Mouse (Mus musculus) kidney, embryonic 14.5 days (tissue): ENCODE measurements around the gene Nox3. TPM values are rescaled to one million over a fixed set of nuclear protein-coding genes. Genes with fewer than 3 reads are reported as not detected.
A peak's percentile ranks its signal among the peaks of the same experiment; 100 is the strongest.

Experiments used
- ATAC-seq: fragments of 200-750 bp; cut with Nextera tagmentation; 2 replicates; pipeline ENCODE4 v1.8.0; 2017; ENCODE audit warnings: moderate number of reproducible peaks, mild to moderate bottlenecking, moderate TSS enrichment, moderate library complexity; ENCODE audit not compliant: low FRiP score, low TSS enrichment
- H3K27ac ChIP-seq: fragments of 300-500 bp; sonication (generic); 2 replicates; pipeline ENCODE4 v1.5.1; 2014; ENCODE audit warnings: low read depth, mild to moderate bottlenecking, low read length, moderate library complexity, mixed read lengths
- H3K27me3 ChIP-seq: fragments of 300-500 bp; sonication (generic); 2 replicates; pipeline ENCODE4 v1.6.1; 2014; ENCODE audit warnings: mild to moderate bottlenecking, low read length; ENCODE audit not compliant: control insufficient read depth, insufficient read depth
- H3K36me3 ChIP-seq: fragments of 300-500 bp; sonication (generic); 2 replicates; pipeline ENCODE4 v1.6.1; 2014; ENCODE audit warnings: low read length, mixed read lengths; ENCODE audit not compliant: control insufficient read depth, insufficient read depth
- H3K4me1 ChIP-seq: fragments of 300-500 bp; sonication (generic); 2 replicates; pipeline ENCODE4 v1.6.1; 2014; ENCODE audit warnings: low read length, mixed read lengths; ENCODE audit not compliant: control insufficient read depth, insufficient read depth
- H3K4me2 ChIP-seq: fragments of 300-500 bp; sonication (generic); replicated peaks from 2 replicates; pipeline ENCODE4 v1.6.1; 2014; ENCODE audit warnings: low read depth, mild to moderate bottlenecking, low read length
- H3K4me3 ChIP-seq: fragments of 300-500 bp; sonication (generic); 2 replicates; pipeline ENCODE4 v1.5.1; 2014; ENCODE audit warnings: mild to moderate bottlenecking, low read length
- H3K9ac ChIP-seq: fragments of 300-500 bp; sonication (generic); 2 replicates; pipeline ENCODE4 v1.6.1; 2014; ENCODE audit warnings: low read depth, mild to moderate bottlenecking, low read length, moderate library complexity
- H3K9me3 ChIP-seq: fragments of 300-500 bp; sonication (generic); 2 replicates; pipeline ENCODE4 v1.6.1; 2016; ENCODE audit warnings: low read length; ENCODE audit not compliant: control insufficient read depth
- WGBS: fragments of 180-500 bp; shearing (Covaris S2); extraction: QIAGEN DNeasy Blood & Tissue Kit; methylation state at CpG from one replicate; pipeline ENCODE4 v1.1.7; 2014; 5-methylcytosine and 5-hydroxymethylcytosine counted together
- polyA plus RNA-seq: library from polyadenylated mRNA; unstranded; fragments of >200 nt; fragmentation: Nextera tagmentation; extraction: Ambion mirVana; gene quantifications from 2 replicates; pipeline ENCODE4 v1.2.1, GENCODE M21; 2014

The Nox3 gene
- polyA plus RNA-seq, 1 experiment from 2014 or later = not detected

DNA sequence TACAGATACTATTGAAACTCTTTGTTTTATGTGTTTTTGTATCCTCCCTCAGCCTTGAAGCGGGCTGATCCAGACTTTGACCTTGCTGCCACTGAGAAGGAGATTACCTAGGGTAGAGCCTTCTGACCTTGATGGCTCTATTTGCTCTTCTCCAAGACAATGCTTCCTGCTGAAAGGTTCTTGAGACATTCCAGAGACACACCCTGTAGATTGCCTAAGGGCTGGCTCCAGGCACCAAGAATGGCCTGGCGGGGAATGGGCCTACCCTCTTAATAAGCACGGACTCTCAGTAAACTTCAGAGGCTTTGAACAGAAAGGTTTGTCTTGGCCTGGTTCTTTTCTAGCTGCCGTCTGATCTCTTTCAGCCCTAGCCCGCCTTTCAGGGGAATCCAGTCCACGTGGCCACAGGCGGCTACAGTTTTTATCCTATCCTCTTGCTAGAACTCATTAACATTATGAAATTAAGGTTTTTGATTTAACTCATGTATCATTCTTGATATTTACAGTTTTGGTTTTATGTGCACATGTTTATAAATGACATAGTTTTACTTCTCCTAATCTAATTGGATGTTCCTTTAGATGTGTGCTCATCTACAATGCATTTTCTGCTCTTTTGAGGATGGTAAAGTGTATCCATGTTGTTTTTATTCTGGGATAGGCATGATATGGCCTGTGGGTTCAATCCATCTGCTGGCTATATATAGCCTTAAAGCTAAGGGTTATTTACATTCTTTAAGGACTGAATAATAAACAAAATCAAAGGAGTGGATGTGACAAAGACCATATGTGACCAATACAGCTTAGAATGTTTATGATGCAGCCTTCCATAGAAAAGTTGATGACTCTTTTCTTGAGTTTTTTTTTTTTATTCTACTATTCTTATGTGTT is 79.5 kb downstream of the Nox3 start:
- no peak for ATAC-seq
- Histone ChIP-seq H3K4me1 (peaks cover 4% of the 10 kb centered on the region; the same call in 1 of the 2 replicates), H3K4me2 (no peak overlapping the region), H3K9ac (no peak overlapping the region), H3K27ac (no peak overlapping the region), H3K4me3 (no peak overlapping the region), H3K9me3 (no peaks in the 10 kb centered on the region), H3K36me3 (no peaks in the 10 kb centered on the region), H3K27me3 (no peaks in the 10 kb centered on the region)
- WGBS = 73% methylated on average over 7 of the region's 7 CpGs

GRCm38 (mm10) chr17:3615553-3615952 is 80.5 kb downstream of the Nox3 start:
- WGBS = 60% methylated on average over 1 of the region's 1 CpGs
- no peak overlapping the region for H3K9ac ChIP-seq
- no peaks in the 10 kb centered on the region for H3K36me3 ChIP-seq
- peaks cover 7% of the 10 kb centered on the region; the same call in 1 of the 2 replicates for H3K4me1 ChIP-seq
- no peak overlapping the region for H3K27ac ChIP-seq
- no peak for ATAC-seq
- H3K4me2 ChIP-seq = no peak overlapping the region
- no peaks in the 10 kb centered on the region for H3K27me3 ChIP-seq
- H3K9me3 ChIP-seq = no peaks in the 10 kb centered on the region
- no peak overlapping the region for H3K4me3 ChIP-seq

DNA sequence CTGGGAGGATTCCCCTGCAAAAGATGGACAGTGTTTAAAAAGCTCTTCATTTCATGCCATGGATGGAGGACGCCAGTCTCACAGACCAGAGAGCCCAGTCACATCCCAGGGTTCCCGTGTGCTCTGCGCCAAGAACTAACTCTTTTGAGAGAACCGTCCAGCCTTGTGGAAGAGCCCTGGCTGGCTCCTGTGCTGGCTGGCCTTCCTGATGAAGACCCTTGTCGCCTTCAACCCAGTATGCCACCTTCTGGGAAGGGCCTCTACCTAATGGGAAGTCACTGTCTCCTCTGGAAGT is 84.3 kb downstream of the Nox3 start:
- Histone ChIP-seq H3K4me2 (no peak overlapping the region), H3K4me1 (peaks cover 7% of the 10 kb centered on the region; the same call in 1 of the 2 replicates), H3K27me3 (no peaks in the 10 kb centered on the region), H3K27ac (no peak overlapping the region), H3K9me3 (no peaks in the 10 kb centered on the region), H3K36me3 (no peaks in the 10 kb centered on the region), H3K9ac (no peak overlapping the region; the same call in 1 of the 2 replicates), H3K4me3 (no peak overlapping the region)
- 88% methylated on average over 5 of the region's 5 CpGs for WGBS
- ATAC-seq = no peak

GRCm38 (mm10) chr17:3610928-3611780 is 84.9 kb downstream of the Nox3 start:
- whole genome bisulfite sequencing = 14% methylated on average over 21 of the region's 21 CpGs
- Histone ChIP-seq H3K9ac (peak overlapping the region; percentile 18; the same call in 1 of the 2 replicates), H3K27ac (no peak overlapping the region), H3K4me2 (peak overlapping the region; percentile 37), H3K36me3 (no peaks in the 10 kb centered on the region), H3K27me3 (no peaks in the 10 kb centered on the region), H3K4me3 (peak overlapping the region; percentile 25), H3K9me3 (no peaks in the 10 kb centered on the region), H3K4me1 (peaks cover 7% of the 10 kb centered on the region; the same call in 1 of the 2 replicates)
- ATAC-seq = 0 out of 2 replicates have a peak, but pooled peaks have one; percentile 68

- Histone ChIP-seq H3K27me3 (no peaks in the 10 kb centered on the region), H3K4me2 (no peak overlapping the region), H3K36me3 (no peaks in the 10 kb centered on the region), H3K27ac (no peak overlapping the region), H3K9me3 (no peaks in the 10 kb centered on the region), H3K4me1 (peaks cover 7% of the 10 kb centered on the region; the same call in 1 of the 2 replicates), H3K9ac (no peak overlapping the region), H3K4me3 (no peak overlapping the region)
- no peak for ATAC-seq
- WGBS = 66% methylated on average over 7 of the region's 7 CpGs
Observed at GRCm38 (mm10) chr17:3610307-3610754, 85.7 kb downstream of the Nox3 start.

DNA sequence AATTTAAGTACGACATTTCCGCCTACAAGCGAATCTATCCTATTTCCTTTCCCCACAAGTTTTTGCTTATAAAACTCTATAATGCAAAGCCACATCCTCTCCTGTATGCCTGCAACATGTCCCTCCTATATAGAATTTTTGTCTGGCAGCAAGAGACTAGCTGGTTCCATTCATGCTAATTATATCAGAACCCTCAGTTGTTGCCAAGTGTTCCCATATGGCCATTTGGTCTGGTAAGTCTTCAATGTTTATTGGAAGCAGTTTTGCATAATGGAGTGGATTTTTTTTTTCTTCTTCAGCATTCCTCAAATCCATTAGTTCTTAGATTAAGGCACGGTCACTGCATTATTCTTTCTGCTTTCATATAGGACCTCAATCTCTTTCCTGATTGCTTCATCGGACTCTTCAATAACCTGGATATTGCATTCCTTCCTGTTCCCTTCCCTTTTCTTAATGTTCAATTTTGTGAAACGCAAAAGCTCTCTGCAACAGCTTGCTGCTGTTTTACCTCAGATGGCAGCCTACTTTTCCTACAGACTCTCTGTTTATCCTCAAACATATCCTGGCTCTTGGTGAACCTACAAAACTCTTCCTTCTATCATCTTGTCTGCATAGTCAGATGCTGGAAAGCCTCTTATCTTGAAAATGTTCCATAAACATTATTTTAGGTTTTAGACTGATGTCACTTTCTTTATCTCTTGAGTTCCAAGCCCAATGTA is 92.9 kb downstream of the Nox3 start:
- Histone ChIP-seq H3K27ac (no peak overlapping the region), H3K4me3 (no peak overlapping the region), H3K4me1 (no peaks in the 10 kb centered on the region), H3K27me3 (no peaks in the 10 kb centered on the region), H3K9ac (no peak overlapping the region), H3K4me2 (no peak overlapping the region), H3K36me3 (no peaks in the 10 kb centered on the region), H3K9me3 (no peaks in the 10 kb centered on the region)
- ATAC-seq = no peak
- WGBS = 94% methylated on average over 6 of the region's 6 CpGs

- no peaks in the 10 kb centered on the region for H3K9me3 ChIP-seq
- H3K4me3 ChIP-seq = no peak overlapping the region
- no peaks in the 10 kb centered on the region for H3K27me3 ChIP-seq
- no peak overlapping the region for H3K27ac ChIP-seq
- 0 out of 2 replicates have a peak, but pooled peaks cover 6% of the 10 kb centered on the region for H3K4me1 ChIP-seq
- no peak for ATAC-seq
- H3K36me3 ChIP-seq = no peaks in the 10 kb centered on the region
- no peak overlapping the region for H3K4me2 ChIP-seq
- H3K9ac ChIP-seq = no peak overlapping the region
- WGBS = 74% methylated on average over 1 of the region's 1 CpGs
Observed at GRCm38 (mm10) chr17:3598393-3598792, 97.7 kb downstream of the Nox3 start.

DNA sequence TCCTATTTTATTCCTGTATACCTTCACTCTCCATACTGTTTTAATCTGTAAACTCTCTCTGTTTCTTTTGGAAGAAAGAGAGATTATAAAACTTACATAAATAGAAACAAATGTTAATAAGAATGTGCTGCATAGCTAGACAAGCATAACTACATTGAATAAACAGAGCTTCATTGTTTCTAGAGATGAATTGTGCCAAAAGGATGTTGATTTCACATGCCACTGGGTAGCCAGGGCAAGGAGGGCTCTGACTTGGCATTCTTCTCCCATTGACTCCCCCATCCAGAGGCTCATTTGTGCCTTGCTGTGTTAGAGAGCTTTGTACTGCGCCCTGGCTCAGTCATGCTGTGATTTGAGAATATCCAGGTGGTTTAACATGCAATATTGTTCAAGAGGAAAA is 98.2 kb downstream of the Nox3 start:
- 89% methylated on average over 1 of the region's 1 CpGs for WGBS
- no peak for ATAC-seq

More for the DNA sequence above, 98.2 kb downstream of the Nox3 start:
- no peaks in the 10 kb centered on the region for H3K9me3 ChIP-seq
- no peak overlapping the region for H3K4me2 ChIP-seq
- H3K27ac ChIP-seq = no peak overlapping the region
- no peak overlapping the region for H3K4me3 ChIP-seq
- H3K27me3 ChIP-seq = no peaks in the 10 kb centered on the region
- no peak overlapping the region for H3K9ac ChIP-seq
- H3K36me3 ChIP-seq = no peaks in the 10 kb centered on the region
- H3K4me1 ChIP-seq = 0 out of 2 replicates have a peak, but pooled peaks cover 6% of the 10 kb centered on the region
